Mouse (Mus musculus) adrenal gland, postnatal 14 days (tissue): Measurements from ENCODE around the gene Fam57b. TPM values are rescaled to one million over a fixed set of nuclear protein-coding genes. Genes with fewer than 3 reads are reported as not detected.

Experiments
- DNase-seq: peaks from one replicate; pipeline ENCODE4 v3.0.0; 2021; ENCODE audit warnings: mixed read lengths
- total RNA-seq: library from RNA; stranded (reverse); gene quantifications from 2 replicates; pipeline ENCODE4 v1.2.3, GENCODE M21; 2021

The Fam57b gene
- total RNA-seq, 1 experiment from 2014 or later = 32.1 TPM

DNA sequence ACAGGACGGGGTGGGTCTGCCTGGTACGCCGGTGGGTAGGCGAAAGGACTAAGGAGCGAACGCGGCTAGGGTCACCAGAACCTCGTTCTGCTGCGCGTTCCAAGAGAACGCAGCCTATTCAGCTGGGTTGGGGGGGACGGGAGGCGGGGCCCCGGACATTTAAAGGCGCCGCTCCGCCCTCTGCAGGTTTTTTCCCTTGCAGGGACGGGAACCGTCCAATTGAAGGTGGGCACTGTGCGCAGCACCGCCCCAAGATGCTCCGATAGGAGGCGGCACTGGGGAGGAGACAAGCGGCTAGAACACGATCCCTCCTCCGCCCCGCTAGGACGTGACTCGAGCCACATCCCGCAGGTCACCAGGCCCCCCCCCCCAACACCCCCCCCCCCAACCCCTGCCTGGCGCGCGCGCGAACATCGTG is 1.6 kb downstream of the Fam57b start:
- DNase-seq = peak; percentile 98

DNA sequence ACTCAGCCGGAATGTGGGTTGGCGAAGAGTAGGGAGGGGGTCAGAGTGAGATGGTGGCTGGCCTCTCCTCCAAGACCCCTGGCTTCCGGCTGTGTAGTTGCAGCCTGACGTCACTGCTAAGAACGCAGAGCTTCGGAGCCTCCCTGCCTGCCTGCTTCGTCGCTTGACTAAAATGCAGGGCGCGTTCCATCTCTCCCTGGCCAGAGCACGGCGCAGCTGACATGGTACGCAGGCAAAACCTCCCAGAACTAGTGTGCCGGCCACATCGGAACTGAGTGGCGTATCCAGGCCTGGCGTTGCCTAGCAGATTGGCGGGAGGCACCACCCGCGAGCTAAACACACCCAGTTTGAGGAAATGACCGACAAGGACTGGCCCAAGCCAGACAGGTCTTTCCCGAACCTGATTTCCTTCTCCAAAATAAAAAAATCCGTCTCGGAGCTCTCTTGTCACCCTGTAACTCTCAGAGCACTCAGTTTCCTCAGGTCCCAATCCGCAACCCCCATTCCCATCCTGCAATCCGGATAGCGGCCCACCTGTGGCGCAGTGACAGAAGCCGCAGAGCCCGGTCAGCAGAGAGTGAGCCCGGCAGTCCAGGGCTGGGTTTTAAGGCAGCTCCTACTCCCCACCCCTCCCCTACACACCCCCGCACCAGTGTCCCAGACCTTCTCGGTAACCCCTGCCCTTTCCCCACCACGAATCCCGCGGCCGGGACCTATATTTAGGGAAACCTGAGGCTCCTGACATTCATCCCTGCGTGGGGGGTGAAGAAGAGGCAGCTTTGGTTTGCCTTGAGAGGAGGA is 2.2 kb downstream of the Fam57b start:
- peak; percentile 52 for DNase-seq

DNA sequence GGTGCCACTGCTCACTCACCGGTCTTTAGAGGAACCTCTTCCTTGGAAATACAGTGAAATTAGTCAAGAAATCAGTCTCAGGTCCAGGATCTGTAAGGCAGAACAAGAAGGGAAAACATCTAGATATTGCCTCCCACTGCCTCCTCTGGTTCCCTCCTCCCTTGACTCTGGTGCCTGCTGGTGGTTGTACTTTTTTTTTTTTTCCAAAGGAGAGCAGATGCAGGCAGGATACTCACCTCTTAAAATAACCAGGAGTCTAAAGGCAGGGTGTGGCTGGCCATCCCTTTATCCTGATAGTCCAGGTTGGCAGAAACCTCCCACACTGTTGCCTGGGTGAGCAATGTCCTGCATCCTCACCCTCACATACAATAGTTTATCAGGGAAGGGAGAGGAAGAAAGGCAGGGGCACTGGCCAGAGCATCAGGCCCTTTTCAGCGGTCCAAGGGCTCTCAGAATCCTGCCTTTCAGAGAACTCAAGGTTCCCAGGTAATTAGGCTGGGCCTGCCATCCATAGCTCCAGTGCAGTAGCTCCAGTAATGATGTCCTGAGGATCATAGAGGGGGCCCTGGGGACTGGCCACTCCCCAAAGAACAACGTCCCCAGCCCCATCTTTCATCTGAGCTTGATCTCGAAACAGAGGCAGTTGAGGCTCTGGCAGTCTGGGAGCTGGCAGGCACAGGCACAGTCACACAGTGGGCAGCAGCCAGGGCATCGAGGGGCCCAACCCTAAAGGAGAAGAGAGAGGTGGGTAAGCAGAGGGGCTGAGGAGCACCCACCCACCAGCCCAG is 3.0 kb downstream of the Fam57b start:
- no peak for DNase-seq

DNA sequence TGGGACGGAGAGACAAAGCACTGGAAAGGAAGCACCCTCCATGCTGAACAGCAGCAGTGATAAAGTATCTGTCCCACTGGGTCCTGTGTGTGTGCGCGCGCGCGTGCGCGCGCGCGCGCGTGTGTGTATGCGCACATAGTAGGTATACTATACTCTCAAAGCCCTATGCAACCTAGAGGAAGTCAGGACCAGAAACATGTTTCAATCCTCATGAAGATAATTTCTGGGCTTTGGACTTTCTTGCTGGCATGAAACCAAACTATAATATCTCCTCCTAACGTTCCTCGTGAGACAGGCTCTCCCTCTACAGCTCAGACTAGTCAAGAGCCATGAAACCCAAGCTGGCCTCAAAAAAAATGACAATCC is 3.6 kb downstream of the Fam57b start:
- no peak for DNase-seq

DNA sequence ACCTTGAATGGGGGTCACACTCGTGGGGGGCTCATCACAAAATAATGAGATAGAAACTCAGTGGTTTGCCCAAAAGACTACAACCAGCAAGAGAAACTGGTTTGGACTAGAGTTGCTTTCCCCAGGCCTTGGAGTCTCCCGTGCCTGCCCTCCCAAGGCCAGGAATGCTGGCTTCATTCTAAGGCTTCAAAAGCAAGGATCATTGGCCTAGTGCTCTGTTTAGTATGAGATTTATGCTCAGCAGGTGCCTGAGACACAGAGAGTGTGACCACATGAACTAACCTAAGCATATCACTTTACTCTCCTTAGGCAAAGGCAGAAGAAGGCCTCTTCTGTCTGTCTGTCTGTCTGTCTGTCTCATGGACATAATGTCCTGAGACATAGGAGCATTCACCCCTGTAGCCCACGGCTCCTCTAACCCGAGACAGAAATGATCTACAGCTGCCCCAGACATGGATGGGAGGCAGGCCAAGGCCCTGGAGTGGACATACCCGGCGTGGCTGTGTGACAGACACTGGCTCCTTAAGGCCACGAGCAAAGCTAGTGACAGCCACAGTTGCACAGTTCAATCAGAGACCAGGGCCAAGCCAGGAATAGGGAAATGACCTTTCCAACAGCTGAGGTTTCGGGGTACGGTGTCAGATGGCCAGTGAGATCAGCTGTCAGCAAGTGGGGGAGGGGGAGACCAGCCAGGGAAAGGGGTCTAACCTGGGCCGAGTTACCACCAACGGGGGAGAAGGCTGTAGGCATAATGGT is 4.8 kb downstream of the Fam57b start:
- peak; percentile 69 for DNase-seq

DNA sequence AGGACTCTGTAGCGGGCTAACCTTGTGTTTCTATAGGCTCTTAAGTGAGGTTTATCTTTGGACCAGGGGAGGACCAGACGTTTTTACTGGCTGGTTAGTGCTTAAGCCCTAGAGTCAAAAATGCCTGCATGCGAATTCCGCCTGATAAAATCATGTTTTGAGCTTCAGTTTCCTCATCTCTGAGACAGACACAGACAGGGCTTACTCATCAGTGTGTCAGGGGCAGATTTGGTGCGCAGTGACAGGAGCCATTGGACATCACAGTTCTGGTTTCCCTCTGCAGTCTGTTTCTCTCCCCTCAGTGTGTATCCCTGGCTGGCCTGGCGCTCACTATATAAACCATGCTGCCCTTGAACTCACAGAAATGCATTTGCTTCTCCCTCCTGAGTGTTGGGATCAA is 5.7 kb downstream of the Fam57b start:
- DNase-seq = peak; percentile 43

DNA sequence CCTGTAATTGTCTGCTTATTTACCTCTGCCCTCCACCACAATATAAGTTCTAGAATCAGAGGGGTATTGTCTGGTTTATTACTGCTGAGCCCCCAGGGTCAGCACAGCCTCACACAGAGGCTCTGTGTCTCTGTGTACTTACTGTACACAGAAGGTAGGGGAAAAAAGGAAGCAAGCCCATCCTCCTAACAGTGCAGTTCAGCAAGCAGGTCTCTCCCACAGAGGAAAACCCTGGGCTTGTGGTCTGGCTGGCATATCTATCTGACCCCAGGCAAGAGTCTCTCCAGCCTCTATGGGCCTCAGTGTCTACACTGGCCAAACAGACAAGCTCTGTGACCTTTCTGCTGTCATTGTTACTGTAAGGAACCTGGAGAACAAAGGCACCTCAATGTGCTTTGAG is 6.3 kb downstream of the Fam57b start:
- DNase-seq = no peak

DNA sequence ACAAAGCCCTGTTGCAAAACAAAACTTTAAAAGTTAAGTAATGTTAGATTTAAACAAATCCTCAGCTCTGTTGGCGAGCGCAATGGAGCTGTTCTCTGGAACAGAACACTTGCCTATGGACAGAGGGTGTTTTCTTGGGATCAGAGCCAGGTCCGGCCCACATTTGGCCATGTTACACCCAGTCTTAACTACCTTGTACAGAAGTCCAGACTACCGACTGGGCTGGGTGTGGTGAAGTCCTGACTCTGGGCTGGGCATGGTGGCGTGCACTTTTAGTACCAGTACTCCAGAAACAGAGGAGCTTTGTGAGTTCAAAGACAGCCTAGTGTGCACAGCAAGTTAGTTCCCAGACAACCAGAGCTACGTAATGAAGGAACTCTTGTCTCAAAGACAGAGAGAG is 9.5 kb downstream of the Fam57b start:
- DNase-seq = peak; percentile 50

DNA sequence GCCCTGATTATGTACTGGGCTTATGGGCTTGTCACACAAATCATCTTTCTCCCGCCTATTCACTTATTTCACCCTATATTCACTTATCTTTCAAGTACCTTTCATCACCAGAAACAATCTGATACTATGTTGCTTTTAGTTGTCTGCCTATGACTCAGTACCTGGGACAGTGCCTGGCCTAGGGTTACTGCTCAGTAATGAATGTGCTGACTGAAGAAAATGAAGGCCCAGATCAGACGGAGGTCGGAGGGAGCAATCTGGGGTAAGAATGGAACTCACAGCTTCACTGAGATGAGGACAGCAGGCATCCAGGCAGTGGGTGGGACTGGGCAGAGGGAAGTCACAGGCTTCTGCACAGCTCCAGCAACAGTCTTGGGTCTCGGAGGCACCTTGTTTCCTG is 9.9 kb downstream of the Fam57b start:
- peak; percentile 52 for DNase-seq

DNA sequence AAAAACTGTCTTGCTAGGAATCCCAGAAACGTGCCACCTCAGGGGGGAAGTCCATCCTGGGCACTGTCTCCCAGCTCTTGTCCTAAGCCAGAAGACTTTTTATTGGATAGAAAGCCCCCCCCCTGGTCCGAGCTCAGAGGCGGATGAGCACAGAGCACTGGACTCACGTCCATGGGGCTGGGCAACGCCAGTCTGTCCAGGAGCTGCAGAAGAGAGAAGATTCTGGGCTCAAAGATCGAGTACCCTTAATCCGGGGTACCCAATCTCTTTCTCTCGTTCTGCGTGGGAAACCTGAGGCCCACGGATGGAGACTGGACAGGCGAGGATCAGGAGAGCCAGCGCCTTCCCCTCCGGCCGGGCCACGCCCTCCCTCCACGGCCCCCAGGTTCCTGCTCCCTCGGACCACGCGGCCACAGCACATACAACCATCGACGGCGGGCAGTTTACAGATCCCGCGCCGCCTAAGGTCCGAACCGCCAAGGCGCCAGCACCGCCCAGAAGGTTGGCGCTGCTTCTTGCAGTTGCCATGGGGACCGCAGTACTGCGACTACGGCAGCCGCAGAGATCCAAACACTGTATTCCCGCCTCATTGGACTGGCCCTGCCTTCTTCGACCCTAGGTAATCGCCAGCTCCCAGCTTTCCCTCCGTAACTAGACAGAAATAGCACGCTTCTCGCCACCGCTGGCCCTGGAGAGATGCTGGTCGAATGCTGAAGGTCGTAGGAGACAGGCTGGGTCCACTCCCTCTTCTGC is 11.4 kb downstream of the Fam57b start:
- DNase-seq = peak; percentile 94

DNA sequence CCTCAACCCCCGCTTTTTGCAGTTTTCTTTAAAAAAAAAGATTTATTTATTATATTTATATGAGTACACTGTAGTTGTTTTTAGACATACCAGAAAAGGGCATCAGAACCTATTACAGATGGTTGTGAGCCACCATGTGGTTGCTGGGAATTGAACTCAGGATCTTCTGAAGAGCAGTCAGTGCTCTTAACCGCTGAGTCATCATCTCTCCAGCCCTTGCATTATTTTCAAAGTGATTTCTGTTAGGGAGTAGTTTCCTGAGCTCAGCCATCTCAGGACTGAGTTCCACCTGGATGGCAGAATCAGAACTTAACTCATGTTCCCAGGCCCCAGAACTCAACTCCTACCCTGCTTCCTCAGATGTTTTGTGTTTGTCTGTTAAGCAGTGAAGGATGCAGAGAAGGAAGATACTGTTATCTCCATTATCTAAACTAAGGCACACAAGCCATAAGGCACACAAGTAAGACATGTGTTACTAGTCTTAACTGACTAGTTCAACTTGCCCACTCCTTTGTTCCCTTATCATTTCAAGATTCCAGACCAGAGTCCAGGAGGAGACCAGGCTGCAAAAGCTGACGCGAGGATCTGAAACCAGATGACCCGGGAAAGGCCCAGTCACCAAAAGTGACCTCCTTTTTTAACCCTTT is 12.4 kb downstream of the Fam57b start:
- no peak for DNase-seq

DNA sequence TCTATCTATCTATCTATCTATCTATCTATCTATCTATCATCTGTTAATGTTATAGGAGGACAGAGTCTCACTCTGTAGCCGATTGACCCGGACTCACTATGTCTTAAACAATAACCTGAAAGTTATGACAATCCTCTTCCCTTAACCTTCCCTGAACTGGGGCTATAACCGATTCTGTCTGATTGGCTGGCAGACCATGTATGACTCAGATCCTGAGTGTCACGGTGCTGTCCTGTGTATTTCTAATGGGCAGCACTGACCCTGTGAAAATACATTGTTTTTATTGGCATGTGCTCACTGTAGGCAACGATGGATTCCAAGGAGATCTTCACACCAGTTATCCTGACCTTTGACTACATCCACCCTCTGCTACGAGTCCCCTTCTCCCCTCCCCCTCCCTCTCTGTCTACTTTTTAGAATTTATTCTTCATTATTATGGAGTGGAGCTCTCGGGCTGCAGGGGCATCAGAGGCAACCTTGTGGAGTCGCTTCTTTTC is 18.3 kb downstream of the Fam57b start:
- DNase-seq = peak; percentile 29

DNA sequence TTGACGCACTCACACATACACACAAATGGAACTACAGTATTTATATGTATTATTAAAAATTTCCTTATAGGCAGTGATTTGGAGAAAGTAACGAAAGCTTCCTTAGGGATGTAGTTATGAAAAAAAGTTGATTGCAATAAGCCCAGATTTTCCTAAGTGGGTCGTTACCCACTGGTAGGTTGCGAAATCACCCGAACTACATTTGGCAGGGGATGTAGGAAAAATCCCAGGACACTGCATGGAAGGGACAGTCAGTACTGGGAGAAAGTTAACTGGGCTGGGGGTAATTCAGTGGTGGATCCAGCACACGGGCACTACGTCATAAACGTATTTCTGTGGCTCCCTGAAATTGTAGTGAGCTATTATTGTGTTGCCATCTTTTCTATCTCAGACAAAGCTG is 19.0 kb downstream of the Fam57b start:
- peak; percentile 58 for DNase-seq

DNA sequence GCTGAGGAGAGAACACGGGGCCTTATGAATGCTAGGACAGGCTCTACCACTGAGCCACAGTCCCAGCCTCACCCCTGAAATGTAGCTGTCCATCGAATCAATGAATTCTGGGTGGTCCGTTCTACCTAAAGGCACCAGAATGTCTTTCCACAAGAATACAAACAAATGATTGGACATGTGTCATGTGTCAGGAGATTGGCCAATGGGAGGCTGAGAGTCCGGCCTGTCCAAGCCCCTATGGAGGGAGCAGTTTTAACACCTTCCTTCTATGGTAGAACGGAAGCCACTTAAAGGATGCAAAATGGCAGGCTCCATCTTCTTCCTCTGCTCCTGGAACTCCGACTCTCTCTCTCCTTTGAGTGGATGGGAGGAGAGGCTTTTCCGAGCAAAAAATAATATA is 20.1 kb downstream of the Fam57b start:
- no peak for DNase-seq

DNA sequence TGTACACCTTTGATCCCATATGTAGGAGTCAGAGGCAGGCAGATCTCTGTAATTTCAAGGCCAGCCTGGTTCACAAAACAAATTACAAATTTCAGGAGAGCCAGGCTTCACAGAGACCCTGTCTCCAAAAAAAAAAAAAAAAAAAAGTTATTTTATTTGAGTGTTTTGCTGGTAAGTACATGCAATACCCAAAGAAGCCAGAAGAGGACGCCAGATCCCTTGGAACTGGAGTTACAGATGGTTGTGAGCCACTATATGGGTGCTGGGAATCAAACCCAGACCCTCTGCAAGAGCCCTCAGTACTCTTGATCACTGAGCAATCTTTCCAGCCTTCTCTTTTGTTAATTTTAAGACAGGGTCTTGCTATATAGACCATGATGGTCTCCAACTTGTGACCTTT is 21.4 kb downstream of the Fam57b start:
- DNase-seq = no peak

DNA sequence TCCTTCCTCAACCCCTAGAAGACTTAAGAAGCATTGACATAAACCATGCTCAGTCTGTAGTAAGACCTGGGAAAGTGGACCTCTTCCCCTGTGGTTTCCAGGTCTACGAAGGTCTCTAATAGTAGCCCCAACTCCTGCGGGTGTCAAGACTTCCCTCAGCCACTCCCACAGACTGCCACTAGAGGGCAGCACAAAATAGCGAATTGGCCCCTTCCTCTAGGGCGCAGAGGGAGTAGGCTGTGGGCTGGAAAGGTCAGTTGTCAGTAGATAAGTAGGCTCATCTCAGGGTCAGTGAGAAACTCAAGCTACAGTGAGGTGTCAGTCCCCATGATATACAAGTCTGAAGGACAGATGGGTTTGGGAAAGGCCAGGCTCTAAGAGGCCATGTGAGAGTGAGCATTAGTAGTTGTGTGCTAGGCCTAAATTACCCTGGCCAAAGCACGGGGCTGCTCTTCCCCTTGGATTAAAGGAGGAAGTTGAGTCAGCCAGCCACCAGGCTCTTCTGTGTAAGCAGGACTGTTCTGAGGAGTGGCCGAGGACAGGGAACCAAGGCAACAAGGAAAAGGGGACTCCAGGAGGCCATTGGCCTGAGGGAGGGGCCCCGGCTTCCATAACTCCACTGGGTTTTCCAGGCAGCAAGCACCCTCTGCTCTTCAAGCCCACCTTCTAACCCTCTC is 24.5 kb downstream of the Fam57b start:
- peak; percentile 93 for DNase-seq

DNA sequence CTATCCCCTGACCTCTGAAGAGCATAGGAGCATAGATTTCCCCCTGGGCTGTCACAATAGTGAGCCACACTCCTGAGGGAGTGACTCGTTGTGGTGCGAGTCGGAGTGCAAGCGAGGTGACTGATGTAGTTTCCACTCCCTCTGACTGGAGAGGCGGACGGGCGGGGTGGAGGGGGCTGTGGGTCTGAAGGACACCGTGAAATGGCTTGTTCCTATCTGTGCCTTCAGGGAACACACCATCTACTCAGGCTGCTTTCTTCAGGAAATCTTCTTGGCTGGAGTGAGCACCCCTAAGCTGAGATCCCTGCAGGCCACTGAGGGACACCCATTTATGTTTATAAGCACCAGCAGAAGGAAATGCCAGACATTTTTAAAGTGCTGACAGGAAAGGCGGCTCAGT is 25.3 kb downstream of the Fam57b start:
- peak; percentile 82 for DNase-seq

DNA sequence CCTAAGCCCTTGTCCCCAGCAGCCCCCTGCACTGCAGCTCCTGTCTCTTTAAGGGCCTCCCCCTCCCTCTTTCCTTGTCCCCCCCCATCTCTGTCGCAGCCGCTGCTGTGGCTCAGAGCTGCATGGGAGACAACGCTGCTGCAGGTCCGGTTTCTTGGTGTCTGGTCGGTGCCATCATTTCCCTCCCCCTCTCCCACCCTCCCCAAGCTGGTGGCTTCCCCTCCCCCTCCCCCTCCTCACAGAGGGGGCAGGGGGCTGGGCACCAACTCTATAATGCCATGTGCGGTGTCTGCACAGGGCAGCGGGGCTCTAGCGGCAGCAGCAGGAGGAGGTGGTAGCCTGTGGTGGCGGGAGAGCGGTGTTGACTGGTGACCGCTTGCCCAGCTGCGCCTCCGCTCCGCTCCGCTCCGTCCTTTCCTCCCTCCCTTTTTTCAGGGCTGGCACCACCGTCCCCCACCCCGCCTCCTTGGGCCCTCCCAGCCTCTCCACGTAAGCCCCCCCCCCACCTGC is 25.8 kb downstream of the Fam57b start:
- DNase-seq = peak; percentile 48

DNA sequence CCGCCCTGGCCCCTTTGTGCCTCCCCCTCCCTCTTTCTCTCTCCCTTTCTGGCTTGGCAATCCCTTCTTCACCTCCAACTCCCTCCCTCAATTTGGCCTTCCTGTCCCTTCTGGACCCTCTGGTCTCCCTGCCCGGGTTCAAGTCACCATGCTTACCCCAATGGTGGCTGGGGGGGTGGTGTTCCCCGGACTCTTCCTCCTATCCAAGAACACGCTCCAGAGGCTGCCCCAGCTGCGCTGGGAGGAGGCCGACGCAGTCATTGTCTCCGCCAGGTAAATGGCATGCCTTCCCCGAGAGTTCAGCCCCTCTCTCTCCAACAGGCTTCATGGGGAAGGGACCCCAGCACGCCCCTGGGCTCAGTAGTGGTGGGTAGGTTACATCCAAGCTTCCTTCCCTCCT is 26.5 kb downstream of the Fam57b start:
- DNase-seq = no peak

DNA sequence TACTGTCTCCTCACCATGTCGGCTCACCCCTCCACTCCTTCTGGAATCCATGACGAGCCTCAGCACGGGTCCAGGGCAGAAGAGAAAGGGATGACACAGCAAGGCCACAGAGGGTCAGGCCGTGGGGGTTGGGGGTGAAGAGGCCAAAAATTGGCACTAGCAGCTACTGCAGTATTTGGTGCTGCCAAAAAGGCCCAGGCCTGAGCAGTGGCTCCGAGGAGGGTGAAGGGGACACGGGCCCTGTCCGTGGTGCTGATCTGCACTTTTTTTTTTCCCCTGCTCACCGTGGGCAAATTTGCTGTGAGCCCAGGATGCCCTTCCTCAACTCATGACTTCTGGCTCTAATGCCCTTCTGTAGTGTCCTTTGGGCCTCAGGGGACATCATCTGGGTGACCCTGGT is 27.9 kb downstream of the Fam57b start:
- peak; percentile 69 for DNase-seq

DNA sequence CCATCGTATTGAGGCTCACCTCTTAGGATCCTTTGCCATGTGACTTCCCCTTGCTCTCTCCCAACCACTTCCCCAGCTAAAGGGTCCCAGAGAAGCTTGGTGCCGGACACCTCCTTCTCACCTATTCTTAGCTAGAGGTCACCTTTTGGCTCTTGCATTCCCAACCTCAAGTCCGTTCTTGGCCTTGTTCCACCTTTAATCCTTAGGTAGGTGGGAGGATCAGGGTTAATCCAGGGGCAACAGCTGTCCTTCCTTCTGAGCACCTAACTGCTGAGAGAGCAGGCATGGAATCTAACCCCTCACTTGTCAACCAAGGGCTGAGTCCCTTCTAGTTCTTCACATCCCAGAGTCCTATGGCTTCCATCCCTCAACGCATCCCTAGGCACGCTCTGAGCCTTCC is 28.5 kb downstream of the Fam57b start:
- DNase-seq = no peak
